Mouse (Mus musculus) frontal cortex, adult 2 months (tissue): ENCODE measurements around the gene Braf. TPM values are rescaled to one million over a fixed set of nuclear protein-coding genes. Genes with fewer than 3 reads are reported as not detected.
"Not testable (repeated sequence)": the region's sequence is repeated elsewhere in the genome, so short reads cannot be mapped to it uniquely, and the experiment has no call there.

Source experiments
- DNase-seq, 2 experiments: peaks; one replicate each; pipeline ENCODE4 v3.0.0; 2022; ENCODE audit warnings: low spot score in 1 of 2; ENCODE audit errors: extremely low spot score in 1 of 2
- polyA plus RNA-seq: library from polyadenylated mRNA; depleted of rRNA; stranded (reverse); fragments of >200 nt; gene quantifications from 2 replicates; pipeline ENCODE4 v1.2.3, GENCODE M21; 2012; rRNA removed

Gene Braf
- polyA plus RNA-seq = 36.9 and 38.2 TPM in 2 replicates

DNA sequence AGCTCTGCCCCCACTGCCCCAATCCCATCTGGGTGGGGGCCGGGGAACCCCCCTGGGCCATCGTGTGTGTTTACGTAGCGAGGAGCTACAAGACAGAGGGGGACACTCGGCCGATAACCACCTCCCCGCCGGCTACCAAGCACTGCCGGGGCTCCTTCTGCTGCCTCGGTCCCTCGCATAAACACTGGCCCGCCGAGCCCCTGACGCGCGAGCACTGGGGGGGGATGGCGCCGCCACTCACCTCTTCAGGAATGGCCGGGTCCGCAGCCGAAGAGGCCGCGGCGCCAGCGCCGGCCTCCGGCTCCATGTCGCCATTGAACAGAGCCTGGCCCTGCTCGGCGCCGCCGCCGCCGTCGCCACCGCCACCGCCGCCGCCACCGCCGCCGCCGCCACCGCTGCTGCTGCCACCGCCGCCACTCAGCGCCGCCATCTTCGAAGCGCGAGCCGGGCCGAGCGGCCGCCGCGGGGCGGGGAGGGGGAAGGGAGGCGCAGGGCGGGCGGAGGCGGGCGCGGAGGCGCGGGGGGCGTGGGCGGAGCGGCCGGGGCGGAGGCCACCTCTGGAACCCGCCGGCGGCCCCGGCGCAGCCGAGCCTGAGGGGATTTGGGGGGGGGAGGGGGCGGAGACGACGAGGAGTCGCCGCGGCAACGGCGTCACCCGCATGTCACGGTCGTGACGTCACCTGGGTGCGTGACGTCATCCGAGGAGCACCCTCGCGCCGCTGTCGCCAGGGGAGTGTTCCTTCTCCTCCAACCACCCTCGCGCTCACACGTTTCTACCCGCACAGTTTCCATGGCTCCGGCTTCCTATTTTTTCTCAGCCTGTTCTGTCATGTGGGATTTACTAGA lies at the start of gene Braf:
TSS of gene Braf (minus strand) at position 598 of the 846 bp plus-strand sequence.
- DNase-seq = peak; percentile 80 to 91

DNA sequence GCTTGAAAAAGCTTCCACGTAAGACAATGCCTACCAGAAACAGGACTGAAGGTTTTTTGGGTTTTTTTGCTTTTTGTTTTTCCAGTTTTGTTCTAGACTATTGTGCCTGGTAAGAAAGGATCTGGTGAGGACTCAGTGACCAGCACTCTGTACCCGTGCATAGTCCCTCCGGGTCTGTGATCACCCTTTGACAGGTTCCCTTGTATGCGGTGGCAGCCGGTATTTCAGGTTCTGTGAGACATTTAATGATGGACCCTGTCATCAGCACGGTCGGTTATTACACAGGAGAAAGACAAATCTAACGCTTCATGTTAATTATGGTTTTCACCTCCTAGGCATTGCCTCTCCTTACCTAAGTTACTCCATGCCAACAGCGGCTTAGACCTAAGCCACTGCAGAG lies 49.8 kb upstream of the Braf start:
- DNase-seq = no peak

DNA sequence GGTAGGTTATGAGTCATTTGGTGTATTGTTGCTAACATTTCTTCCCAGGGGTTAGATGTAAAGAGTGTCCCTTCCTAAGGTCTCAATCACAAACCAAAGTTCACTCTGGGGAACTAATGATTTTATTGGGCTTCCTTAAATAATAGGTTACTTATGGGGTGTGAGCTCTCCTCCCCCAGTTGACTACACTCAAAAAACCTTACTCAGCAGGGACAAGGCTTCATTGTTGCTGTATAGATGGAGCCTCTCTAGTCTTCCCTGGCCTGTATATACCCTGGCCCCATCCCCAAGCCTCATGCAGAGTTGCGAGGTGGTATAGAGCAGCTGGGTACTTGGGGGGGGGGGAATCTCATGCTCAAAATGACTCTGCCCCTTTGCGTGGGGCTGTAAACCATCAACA lies 32.0 kb upstream of the Braf start:
- no peak for DNase-seq

DNA sequence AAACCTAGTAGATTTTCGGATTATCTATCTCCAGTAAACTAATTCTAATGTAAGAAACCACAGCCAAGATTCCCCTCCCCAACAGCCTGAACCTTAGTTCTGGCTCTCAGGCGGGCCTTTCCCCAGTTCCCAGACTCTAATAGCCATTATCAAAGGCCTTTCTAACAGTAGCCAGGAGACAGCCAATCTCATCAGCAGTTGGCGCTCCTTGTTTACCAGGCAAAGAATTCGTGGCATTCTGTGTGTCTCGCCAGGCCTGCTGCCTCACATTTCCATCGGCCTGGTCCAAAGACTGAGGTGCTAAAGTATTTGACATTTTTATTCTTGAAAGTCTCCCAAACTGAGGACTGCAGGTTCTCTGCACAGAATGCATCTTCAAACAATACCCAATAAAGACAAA lies 24.6 kb upstream of the Braf start:
- DNase-seq = no peak

DNA sequence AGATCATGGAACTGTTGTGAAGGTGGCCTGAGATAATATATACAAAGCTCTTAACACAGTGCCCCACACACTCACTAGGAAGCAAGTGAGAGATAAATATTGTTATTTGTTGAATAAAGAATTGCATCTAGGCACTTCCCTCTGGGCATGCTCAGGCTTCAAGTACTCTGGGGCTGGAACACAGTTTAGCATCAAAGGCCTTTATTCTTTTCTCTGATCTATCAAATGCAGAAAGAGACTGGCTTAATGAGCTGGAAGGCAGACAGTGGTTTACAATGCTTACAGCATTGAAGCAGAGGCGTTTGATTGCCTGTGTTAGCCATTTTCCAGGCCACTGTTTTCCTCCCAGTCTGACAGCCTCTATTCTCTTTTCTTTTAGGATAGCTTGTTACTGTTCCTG lies 21.8 kb upstream of the Braf start:
- DNase-seq = no peak

DNA sequence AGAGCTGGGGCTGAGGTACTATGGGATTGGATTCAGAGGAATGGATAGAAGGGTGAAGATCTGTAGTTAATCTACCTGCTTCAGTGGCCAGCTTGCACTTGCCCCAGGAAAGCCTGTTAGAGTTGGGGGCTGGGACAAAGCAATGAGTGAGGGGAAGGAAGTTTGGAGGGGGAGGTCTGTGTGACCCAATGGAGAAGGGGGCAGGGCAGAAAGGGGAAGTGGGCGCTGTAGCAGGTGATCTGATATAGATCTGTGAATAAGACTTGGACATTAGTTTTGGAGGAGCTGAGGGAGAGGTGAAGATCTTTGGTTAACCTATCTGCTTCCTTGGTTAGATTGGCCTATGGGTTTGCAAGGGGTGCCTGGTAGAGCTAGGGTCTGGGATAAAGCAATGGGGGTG lies 20.2 kb upstream of the Braf start:
- no peak for DNase-seq

DNA sequence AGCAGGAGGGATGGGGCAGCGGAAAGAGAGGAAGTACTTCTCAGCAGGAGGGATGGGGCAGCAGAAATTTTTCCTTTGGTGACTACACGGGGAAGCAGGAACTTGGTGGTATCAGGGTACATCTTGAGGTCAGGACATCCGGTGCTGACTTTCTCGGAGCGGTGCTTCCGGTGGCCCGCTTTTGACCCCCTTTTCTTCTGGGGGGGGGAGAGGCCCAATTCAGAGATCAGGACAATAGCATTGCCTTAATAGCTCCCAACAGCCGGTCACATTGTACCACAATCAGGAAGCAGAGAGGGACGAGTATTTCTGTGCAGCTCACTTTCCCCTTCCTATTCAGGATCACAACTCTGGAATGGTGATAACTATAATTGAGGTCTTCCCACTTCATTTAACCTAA lies 14.4 kb upstream of the Braf start:
- DNase-seq = not testable (repeated sequence)

DNA sequence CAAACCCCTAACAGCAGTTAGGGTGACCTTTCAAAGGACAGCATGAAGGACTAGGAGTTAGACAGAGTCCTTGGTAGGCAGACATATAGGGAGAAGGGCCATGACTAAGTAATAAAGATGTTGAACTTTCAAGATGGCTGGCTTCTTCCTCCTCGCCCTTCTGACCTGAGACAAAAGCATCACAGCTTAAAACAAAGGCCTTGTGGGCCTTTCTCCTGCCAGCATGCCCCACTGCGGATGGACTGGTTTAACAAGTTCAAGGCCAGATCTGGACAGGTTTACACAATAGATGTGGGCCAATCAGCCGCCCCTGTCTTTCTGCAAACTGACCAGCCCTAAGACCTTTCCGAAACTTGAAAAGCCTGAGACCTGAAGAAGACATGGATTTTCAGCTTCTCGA lies 2.8 kb upstream of the Braf start:
- DNase-seq = no peak

DNA sequence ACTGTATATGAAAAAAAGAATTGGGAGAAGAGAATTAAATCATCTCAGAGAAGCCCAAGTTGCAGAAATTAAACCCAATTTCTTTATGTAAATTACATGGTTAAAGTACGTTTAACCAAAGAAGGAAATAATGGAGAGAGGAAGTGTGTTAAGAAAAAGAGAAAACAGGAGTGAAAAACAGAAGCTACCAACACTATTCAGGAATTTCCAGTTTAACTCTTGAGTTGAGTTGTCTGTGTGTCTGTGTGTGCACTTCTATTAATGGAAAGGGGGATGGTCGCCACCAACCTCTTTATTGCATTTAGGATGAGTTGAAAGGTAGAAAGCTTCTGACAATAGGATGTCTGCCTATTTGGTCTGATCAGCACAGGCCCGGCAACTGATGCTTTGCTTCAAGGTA lies 886 bp upstream of the Braf start:
- DNase-seq = no peak

DNA sequence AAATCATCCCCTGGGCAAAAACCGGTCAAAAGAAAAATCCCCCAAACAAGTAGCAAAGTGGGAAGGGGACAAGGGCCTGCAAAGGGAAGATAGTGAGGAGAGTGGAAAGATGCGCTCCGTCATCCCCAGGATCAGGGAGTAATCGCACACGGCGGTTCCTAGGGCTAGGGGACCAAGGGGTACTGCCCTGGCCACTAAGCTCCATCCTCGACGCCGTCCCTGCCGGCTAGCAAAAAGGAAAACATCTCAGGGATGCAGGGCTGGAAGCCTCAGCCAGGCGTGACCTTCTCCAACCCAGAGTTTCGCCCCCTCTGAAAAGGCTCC lies 759 bp downstream of the Braf start:
- DNase-seq = no peak

DNA sequence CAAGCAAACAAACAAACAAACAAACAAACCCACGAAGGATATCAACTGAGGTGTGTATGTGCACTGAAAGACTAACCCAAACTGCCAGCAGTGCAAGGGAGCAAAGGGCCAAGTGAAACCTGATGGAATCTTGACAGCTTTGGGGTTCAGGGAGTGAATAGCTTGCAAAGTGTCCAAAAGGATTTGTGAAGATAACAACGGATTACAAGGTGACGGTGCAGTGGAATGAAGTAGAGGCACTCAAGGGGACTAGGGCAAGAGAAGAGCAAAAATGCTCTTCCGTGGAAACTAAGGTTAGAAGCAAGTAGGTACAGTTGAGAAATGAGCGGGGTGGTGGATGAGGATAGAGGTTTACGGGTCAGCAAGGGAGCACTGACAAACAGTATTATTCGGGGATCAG lies 1.2 kb downstream of the Braf start:
- DNase-seq = no peak

DNA sequence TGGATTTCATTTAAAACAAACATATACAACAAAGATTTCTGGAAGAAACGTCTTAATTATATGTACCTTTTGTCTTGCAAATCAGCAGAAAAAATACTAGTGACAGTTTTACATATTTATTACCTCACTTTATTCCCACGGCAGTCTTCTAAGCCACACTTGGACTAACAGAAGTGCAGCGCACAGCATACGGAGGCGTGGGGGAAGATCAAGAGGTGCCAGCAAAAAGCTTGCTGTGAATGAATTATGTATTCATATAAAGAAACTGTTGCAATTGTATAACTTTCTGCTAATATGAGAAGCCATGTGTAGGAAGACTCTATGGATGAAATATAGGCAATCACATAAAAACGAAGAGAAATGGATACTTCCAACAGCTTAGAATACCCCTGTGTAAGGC lies 6.7 kb downstream of the Braf start:
- peak in 1 of 2 experiments; percentile 60 for DNase-seq

DNA sequence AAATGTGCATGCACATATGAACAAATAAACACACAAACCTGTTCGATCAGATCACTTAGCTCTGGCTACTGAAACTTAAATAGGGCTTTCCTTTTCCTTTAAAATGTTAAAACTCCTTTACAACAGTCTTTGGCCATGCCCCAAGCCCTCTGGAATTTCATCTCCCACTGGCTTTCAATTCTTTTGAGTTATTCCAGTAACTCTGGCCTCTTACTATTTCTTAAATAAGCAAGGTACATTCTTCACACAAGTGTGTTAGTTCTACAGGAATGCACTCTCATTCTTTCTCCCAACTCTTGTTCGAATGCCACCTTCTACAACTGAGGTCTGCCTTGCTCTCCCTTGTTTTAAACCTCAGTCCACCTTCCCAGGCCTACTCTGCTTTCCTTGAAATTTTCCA lies 8.2 kb downstream of the Braf start:
- no peak for DNase-seq

DNA sequence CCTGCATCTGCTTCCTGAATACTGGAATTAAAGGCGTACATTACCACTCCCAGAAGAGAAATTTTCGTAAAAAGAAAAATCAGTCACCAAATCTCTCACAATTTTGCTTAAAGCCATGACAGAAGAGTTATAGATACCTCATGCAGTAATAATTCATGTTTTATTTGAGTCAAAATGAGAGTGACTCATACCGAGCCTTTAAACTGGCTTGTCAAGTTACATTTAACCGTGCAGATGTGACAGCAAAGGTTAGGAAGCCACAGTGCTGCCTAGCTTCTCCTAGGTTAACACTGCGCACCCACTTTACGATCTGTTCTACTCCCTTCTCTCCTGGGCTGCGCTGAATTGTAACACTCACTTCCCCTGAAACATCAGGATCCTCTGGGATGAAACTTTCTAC lies 10.9 kb downstream of the Braf start:
- DNase-seq = no peak

DNA sequence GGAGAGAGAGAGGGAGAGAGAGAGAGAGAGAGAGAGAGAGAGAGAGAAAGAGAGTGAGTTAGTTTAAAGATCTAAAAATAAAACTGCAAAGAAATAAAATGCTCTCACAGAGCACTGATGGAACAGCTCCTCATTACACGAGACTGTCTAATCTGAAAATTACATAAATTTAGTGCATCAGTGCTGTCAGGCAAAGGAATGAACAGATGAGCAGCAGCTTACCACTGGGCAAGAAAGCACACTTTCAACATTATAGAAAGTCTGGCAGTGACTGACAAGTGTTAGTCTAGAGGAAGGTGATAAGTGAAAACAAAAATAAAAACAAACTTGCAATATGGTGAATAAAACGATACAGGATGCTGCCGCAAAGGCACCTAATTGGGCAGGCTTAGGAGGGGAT lies 11.9 kb downstream of the Braf start:
- no peak for DNase-seq

DNA sequence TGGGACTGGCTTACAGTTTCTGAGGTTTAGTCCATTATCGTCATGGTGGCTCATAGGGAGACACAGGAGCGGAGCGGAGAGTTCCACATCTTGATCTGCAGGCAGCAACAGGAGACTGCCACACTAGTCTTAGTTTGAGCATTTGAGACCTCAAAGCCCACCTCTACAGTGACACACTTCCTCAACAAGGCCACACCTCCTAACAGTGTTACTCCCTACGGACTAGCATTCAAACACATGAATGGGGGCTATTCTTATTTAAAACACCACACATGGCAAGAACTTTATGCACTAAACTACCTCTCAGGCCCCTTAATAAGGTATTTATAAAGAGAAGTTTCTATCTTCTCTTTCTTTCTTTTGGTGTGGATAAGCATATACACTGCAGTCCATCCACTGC lies 19.6 kb downstream of the Braf start:
- DNase-seq = no peak

DNA sequence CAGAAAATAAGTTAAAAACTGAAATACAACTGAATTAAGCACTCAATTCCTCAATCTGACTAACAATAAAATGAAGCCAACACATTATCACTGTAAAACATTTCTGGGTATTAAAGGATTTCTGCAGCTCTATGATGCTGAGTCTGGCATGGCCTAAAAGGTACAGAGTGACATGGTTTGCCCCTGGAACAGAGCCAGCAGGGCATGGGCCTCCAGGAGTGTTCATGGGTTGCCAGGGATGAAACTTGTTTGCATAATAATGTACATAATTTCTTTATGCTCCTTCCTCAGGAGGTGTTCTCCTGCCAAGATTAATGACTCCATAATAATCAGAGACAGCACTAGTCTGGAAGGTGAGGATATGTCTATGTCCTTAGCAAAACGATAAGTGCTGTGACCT lies 32.1 kb downstream of the Braf start:
- no peak for DNase-seq

DNA sequence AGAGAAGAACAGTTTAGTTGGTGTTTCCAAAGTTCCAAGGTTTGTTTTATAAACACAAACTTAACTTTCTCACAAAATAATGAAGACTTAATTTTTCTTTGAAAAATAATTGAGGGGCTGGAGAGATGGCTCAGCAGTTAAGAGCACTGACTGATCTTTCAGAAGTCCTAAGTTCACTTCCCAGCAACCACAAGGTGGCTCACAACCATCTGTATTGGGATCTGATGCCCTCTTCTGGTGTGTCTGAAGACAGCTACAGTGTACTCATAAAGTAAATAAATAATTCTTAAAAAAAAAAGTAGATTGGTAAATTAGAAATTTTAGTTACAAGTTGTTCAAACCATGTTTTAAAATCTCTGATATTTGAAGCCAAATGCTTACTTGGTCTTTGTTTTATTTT lies 38.4 kb downstream of the Braf start:
- not testable (repeated sequence) for DNase-seq

DNA sequence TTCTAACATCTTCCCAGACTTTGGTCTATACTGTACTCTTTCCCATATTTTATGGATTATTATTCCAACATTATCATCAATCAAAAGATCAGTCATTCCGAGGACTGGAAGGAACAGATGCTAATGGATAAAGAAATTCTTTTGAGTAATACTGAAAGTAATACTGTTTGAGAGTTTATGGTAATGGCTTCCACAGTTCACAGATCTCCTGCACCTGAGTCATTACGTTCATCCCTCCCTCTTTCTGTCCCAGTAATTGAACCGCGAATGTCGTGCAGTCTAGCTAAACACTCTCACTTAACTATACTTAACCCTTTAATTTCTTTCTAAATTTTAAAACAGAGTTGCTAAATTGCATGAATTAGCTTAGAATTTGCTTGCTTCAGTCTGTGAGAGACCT lies 43.5 kb downstream of the Braf start:
- no peak for DNase-seq

DNA sequence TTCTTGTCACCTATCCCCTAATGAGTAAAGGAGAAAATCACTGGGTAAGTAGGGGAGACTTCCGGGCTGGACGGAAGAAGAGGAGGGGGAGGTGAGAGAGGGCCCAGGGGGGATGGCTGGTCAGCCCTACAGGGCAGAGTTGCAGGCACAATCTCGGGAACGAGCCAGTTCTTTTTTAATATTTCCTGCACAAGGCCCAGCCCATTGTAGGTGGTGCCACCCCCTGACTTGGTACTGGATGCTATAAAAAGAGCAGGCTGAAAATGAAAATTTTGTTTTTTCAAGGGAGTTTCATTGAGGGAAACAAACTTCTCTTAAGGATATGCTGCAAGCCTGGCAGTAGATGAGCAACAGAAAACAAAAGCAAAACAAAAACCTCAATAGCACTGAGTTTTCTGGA lies 44.7 kb downstream of the Braf start:
- DNase-seq = peak in 1 of 2 experiments; percentile 9

DNA sequence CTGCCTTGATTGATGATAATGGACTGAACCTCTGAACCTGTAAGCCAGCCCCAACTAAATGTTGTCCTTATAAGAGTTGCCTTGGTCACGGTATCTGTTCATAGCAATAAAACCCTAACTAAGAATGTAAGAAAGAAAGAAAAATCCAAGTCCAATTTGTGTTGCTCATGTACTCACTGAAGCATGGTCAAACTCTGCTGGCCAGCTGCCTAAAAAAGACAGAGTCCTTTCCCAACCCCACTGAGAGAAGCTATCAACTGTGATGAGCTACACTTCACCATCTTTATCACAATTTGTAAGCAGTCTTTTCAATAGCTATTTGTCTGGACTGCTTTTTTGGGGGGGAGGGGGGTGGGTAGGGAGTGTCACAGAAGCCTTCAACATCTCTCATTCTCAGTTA lies 47.0 kb downstream of the Braf start:
- DNase-seq = no peak

DNA sequence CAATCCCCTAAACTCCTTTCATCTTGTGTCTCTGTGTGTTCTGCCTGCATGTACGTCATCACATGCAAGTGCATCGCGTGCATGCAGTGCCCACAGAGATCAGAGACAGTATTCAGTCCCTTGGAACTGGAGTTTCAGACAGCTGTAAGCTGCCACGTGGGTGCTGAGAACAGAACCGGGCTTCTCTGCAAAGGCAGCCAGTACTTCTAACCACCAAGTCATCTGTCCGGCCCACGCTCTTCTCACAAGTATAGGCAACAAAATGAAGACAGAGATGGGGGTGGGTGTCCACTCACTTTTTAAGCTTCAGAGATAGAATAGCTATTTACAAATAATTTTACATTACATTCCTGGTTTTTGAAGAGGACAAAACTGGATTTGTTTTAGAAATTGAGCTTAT lies 50.2 kb downstream of the Braf start:
- DNase-seq = peak; percentile 66 to 72

DNA sequence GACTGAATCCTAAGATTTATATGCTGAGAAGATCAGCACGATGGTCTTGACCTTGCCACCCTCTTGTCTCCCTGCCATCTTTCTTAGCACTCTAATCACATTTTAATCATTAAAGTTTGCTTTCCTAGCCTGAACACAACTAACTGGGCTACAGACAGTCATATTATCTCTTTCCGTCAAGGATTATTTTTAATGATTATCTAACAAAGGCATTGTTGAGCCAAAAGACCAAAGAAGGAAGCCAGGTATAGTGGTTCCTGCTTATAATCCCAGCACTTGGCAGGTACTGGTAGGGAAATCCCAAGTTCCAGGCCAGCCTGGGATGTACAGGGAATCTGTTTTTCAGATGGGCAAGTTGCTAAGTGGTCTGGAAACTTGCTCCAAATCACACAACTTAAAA lies 114.0 kb downstream of the Braf start:
- no peak for DNase-seq
